Mouse (Mus musculus): ENCODE data around the gene Spink2. TPM values are rescaled to one million over a fixed set of nuclear protein-coding genes. Genes with fewer than 3 reads are reported as not detected.
"Not testable (repeated sequence)": the region's sequence is repeated elsewhere in the genome, so short reads cannot be mapped to it uniquely, and the experiment has no call there.

Gene Spink2
- polyA plus RNA-seq, 1 experiment from 2014 or later: 2.3 TPM

- no peak overlapping the region for H3K27ac ChIP-seq (replicated peaks)
- H3K4me2 ChIP-seq (replicated peaks; ENCODE audit: low read depth): no peak overlapping the region
- TF ChIP-seq EP300 (optimal IDR thresholded peaks at IDR 0.05) (no peak), CTCF (IDR thresholded peaks at IDR 0.05; ENCODE audit: low read depth) (no peak)
- no peaks in the 10 kb centered on the region for H3K9me3 ChIP-seq (ENCODE audit: control insufficient read depth, low read length)
- WGBS: 52% methylated on average over 8 of the region's 8 CpGs
- no peak for DNase-seq (ENCODE audit: low spot score)
- no peaks in the 10 kb centered on the region for H3K4me1 ChIP-seq (replicated peaks; ENCODE audit: control insufficient read depth, insufficient read depth)
- no peak overlapping the region for H3K4me3 ChIP-seq (ENCODE audit: low read depth, low read length)
- ATAC-seq (ENCODE audit: low FRiP score, low TSS enrichment): no peak
- no peaks in the 10 kb centered on the region for H3K36me3 ChIP-seq (ENCODE audit: control insufficient read depth, insufficient read depth, low read length)
- no peak overlapping the region for H3K9ac ChIP-seq (ENCODE audit: low read length)
- no peaks in the 10 kb centered on the region for H3K27me3 ChIP-seq (ENCODE audit: control insufficient read depth, insufficient read depth, low read length)
Measured at GRCm38 (mm10) chr5:77244331-77244987, 33.2 kb upstream of the Spink2 start.

GRCm38 (mm10) chr5:77237104-77237503 lies 25.8 kb upstream of the Spink2 start:
- ATAC-seq (ENCODE audit: low FRiP score, low TSS enrichment): no peak

GRCm38 (mm10) chr5:77234921-77235320 lies 23.6 kb upstream of the Spink2 start:
- 22% methylated on average over 3 of the region's 3 CpGs for WGBS
- Histone ChIP-seq H3K27ac (replicated peaks) (no peak overlapping the region), H3K9me3 (ENCODE audit: control insufficient read depth, low read length) (no peaks in the 10 kb centered on the region), H3K36me3 (ENCODE audit: control insufficient read depth, insufficient read depth, low read length) (no peaks in the 10 kb centered on the region), H3K4me3 (ENCODE audit: low read depth, low read length) (no peak overlapping the region), H3K4me1 (replicated peaks; ENCODE audit: control insufficient read depth, insufficient read depth) (no peaks in the 10 kb centered on the region), H3K27me3 (ENCODE audit: control insufficient read depth, insufficient read depth, low read length) (no peaks in the 10 kb centered on the region), H3K9ac (ENCODE audit: low read length) (no peak overlapping the region), H3K4me2 (replicated peaks; ENCODE audit: low read depth) (no peak overlapping the region)
- ATAC-seq (ENCODE audit: low FRiP score, low TSS enrichment) (no peak), DNase-seq (ENCODE audit: low spot score) (no peak)
- no peak for TF ChIP-seq EP300 (optimal IDR thresholded peaks at IDR 0.05)
- TF ChIP-seq CTCF (IDR thresholded peaks at IDR 0.05; ENCODE audit: low read depth): no peak

More at GRCm38 (mm10) chr5:77237104-77237503, 25.8 kb upstream of the Spink2 start:
- no peak overlapping the region for H3K9ac ChIP-seq (ENCODE audit: low read length)
- no peak overlapping the region for H3K27ac ChIP-seq (replicated peaks)
- H3K4me2 ChIP-seq (replicated peaks; ENCODE audit: low read depth): no peak overlapping the region
- WGBS: 69% methylated on average over 2 of the region's 2 CpGs
- no peak overlapping the region for H3K4me3 ChIP-seq (ENCODE audit: low read depth, low read length)
- no peaks in the 10 kb centered on the region for H3K9me3 ChIP-seq (ENCODE audit: control insufficient read depth, low read length)
- no peak for TF ChIP-seq EP300 (optimal IDR thresholded peaks at IDR 0.05)
- no peak for TF ChIP-seq CTCF (IDR thresholded peaks at IDR 0.05; ENCODE audit: low read depth)
- H3K4me1 ChIP-seq (replicated peaks; ENCODE audit: control insufficient read depth, insufficient read depth): no peaks in the 10 kb centered on the region
- no peaks in the 10 kb centered on the region for H3K27me3 ChIP-seq (ENCODE audit: control insufficient read depth, insufficient read depth, low read length)
- DNase-seq (ENCODE audit: low spot score): no peak
- no peaks in the 10 kb centered on the region for H3K36me3 ChIP-seq (ENCODE audit: control insufficient read depth, insufficient read depth, low read length)

GRCm38 (mm10) chr5:77231863-77232262 lies 20.6 kb upstream of the Spink2 start:
- not testable (repeated sequence) for H3K27ac ChIP-seq (replicated peaks); H3K4me2 ChIP-seq (replicated peaks; ENCODE audit: low read depth); H3K27me3 ChIP-seq (ENCODE audit: control insufficient read depth, insufficient read depth, low read length); H3K4me3 ChIP-seq (ENCODE audit: low read depth, low read length); DNase-seq (ENCODE audit: low spot score); ATAC-seq (ENCODE audit: low FRiP score, low TSS enrichment); H3K9me3 ChIP-seq (ENCODE audit: control insufficient read depth, low read length); H3K9ac ChIP-seq (ENCODE audit: low read length); H3K36me3 ChIP-seq (ENCODE audit: control insufficient read depth, insufficient read depth, low read length); H3K4me1 ChIP-seq (replicated peaks; ENCODE audit: control insufficient read depth, insufficient read depth)
- 97% methylated on average over 4 of the region's 4 CpGs for WGBS

- DNase-seq (ENCODE audit: low spot score) (no peak), ATAC-seq (ENCODE audit: low FRiP score, low TSS enrichment) (peak; percentile 71; the same call in 1 of the 2 replicates)
- Histone ChIP-seq H3K9me3 (ENCODE audit: control insufficient read depth, low read length) (no peaks in the 10 kb centered on the region), H3K4me1 (replicated peaks; ENCODE audit: control insufficient read depth, insufficient read depth) (no peaks in the 10 kb centered on the region), H3K4me3 (ENCODE audit: low read depth, low read length) (no peak overlapping the region), H3K4me2 (replicated peaks; ENCODE audit: low read depth) (no peak overlapping the region), H3K27ac (replicated peaks) (no peak overlapping the region), H3K9ac (ENCODE audit: low read length) (no peak overlapping the region), H3K36me3 (ENCODE audit: control insufficient read depth, insufficient read depth, low read length) (no peaks in the 10 kb centered on the region), H3K27me3 (ENCODE audit: control insufficient read depth, insufficient read depth, low read length) (no peaks in the 10 kb centered on the region)
- 12% methylated on average over 1 of the region's 1 CpGs for WGBS
- TF ChIP-seq EP300 (optimal IDR thresholded peaks at IDR 0.05): no peak
- peak; percentile 78 for TF ChIP-seq CTCF (IDR thresholded peaks at IDR 0.05; ENCODE audit: low read depth)
Measured at GRCm38 (mm10) chr5:77228986-77229385, 17.7 kb upstream of the Spink2 start.

- no peak overlapping the region for H3K4me3 ChIP-seq (ENCODE audit: low read depth, low read length)
- WGBS: 72% methylated on average over 11 of the region's 11 CpGs
- H3K9me3 ChIP-seq (ENCODE audit: control insufficient read depth, low read length): no peaks in the 10 kb centered on the region
- H3K9ac ChIP-seq (ENCODE audit: low read length): no peak overlapping the region
- H3K27me3 ChIP-seq (ENCODE audit: control insufficient read depth, insufficient read depth, low read length): no peaks in the 10 kb centered on the region
- no peak overlapping the region for H3K4me2 ChIP-seq (replicated peaks; ENCODE audit: low read depth)
- no peak overlapping the region for H3K27ac ChIP-seq (replicated peaks)
- H3K4me1 ChIP-seq (replicated peaks; ENCODE audit: control insufficient read depth, insufficient read depth): no peaks in the 10 kb centered on the region
- ATAC-seq (ENCODE audit: low FRiP score, low TSS enrichment) (no peak), DNase-seq (ENCODE audit: low spot score) (no peak)
- no peaks in the 10 kb centered on the region for H3K36me3 ChIP-seq (ENCODE audit: control insufficient read depth, insufficient read depth, low read length)
- TF ChIP-seq CTCF (IDR thresholded peaks at IDR 0.05; ENCODE audit: low read depth) (peak; percentile 64), EP300 (optimal IDR thresholded peaks at IDR 0.05) (no peak)
Measured at GRCm38 (mm10) chr5:77223043-77223975, 12.0 kb upstream of the Spink2 start.
